Mouse (Mus musculus): ENCODE data around the gene Cnot9. TPM values are rescaled to one million over a fixed set of nuclear protein-coding genes. Genes with fewer than 3 reads are reported as not detected.

Cnot9 gene
- total RNA-seq, 1 experiment, result 57.1 TPM

DNA sequence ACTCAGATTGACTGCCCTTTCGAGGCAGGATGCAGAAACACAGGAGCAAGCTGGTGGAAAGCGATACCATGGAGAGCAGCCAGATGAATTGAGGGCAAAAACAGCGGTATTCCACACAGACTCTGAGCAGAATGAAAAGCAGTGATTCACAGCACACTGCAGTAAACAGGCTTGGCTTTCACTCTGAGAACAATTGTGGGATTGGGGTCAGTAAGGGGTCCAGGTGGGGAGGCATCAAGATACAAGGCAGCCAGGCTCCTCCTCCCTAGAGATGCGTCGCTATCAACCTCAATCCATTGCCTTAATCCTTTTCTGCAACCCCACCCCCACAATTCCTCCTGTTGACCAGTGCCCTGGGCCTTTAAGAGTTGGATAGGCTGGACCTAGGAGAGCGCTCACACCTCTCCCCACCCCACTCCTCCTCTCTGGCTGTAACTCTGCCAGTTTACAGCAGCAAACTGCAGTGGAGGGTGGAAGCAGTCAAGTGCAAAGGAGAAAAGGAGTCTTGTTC is 36.6 kb downstream of the Cnot9 start, which contains the start of gene Plcd4:
Gene Plcd4 (plus strand): TSS at position 438 of the 511 bp plus-strand sequence.
- Histone ChIP-seq H3K4me3 (ENCODE audit: insufficient read depth in 1 of 2, low read depth in 1 of 2, low read length in 2 of 2, poor library complexity in 1 of 2, severe bottlenecking in 1 of 2) (no peak within 1 kb of the TSS), H3K9ac (ENCODE audit: insufficient read depth, low read depth, low read length, poor library complexity, severe bottlenecking) (no peak within 1 kb of the TSS), H3K27ac (ENCODE audit: insufficient read depth, low read depth, low read length, poor library complexity, severe bottlenecking) (no peak within 1 kb of the TSS), H3K36me3 (ENCODE audit: control insufficient read depth, insufficient read depth, low read length, poor library complexity, severe bottlenecking) (no peaks in the 10 kb centered on the region), H3K9me3 (ENCODE audit: control insufficient read depth, insufficient read depth, low read depth, low read length) (no peaks in the 10 kb centered on the region), H3K4me1 (ENCODE audit: control insufficient read depth in 2 of 2, insufficient read depth in 2 of 2, low read length in 2 of 2, poor library complexity in 1 of 2) (peaks cover 0 to 4% of the 10 kb centered on the region in 2 experiments; a peak in 1 of 4 replicates)
- in situ Hi-C loops (cut with MboI; ENCODE audit: low sequenced_read_pairs in 2 of 2, unreplicated experiment in 2 of 2), result no loop called here
- no peak for TF ChIP-seq CHD2 (IDR thresholded peaks at IDR 0.05; ENCODE audit: low read depth, low read length)
- TF ChIP-seq HCFC1 (IDR thresholded peaks at IDR 0.05; ENCODE audit: borderline replicate concordance, insufficient read depth, low read length), result no peak
- no peak for TF ChIP-seq MAFK (IDR thresholded peaks at IDR 0.05; ENCODE audit: insufficient read depth, low read depth, low read length)
- TF ChIP-seq ZC3H11A (IDR thresholded peaks at IDR 0.05; ENCODE audit: borderline replicate concordance, low read depth, low read length), result no peak
- TF ChIP-seq ZNF384 (IDR thresholded peaks at IDR 0.05; ENCODE audit: low read depth, low read length), result no peak
- no peak for DNase-seq (ENCODE audit: low read depth, low spot score)

DNA sequence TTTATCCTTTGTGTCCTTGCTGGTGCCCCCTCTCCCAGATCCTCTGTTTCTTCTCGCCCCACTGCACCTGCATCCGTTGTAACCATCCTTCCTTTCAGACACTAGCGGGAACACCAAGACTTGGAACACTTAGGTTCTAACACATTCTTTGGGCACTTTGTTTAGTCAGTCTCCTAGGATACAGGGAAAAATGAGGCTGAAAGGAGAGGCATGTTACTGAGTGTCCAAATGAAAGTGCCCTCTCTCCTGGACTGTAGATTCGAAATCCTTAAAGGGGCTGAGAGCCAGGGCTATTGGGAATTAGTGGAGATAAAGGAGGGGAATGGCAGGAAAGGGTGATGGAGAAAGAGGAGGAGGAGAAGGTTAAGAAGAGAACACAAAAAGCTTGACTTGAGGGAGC is 38.3 kb downstream of the Cnot9 start, which contains the start of gene Usp37:
Gene Usp37 (minus strand): TSS at position 101 of the 400 bp plus-strand sequence.
- in situ Hi-C loops (cut with MboI; ENCODE audit: low sequenced_read_pairs in 2 of 2, unreplicated experiment in 2 of 2), result no loop called here
- no peak within 1 kb of the TSS for H3K4me3 ChIP-seq (ENCODE audit: insufficient read depth in 1 of 2, low read depth in 1 of 2, low read length in 2 of 2, poor library complexity in 1 of 2, severe bottlenecking in 1 of 2)

DNA sequence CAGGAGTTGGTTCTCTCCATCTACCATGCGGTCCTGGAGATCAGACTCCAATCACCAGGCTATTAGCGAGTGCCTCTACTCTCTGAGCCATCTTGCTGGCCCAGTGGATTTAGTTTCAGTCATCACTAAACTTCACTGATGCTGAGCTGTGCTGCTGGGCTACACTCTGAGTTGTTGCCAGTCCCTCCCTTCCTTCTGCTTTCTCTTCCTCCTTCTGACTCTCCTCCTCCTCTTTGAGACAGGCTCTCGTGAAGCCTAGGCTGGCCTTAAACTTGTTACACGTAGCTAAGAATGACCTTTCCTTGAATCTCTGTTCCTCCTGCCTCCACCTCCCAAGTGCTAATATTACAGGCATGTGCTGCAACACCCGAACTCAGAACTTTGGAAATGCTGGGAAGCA is 53.2 kb downstream of the Cnot9 start:
- Histone ChIP-seq H3K4me1 (ENCODE audit: control insufficient read depth in 2 of 2, insufficient read depth in 2 of 2, low read length in 2 of 2, poor library complexity in 1 of 2) (no peaks in the 10 kb centered on the region), H3K4me3 (ENCODE audit: insufficient read depth in 1 of 2, low read depth in 1 of 2, low read length in 2 of 2, poor library complexity in 1 of 2, severe bottlenecking in 1 of 2) (no peak overlapping the region), H3K9me3 (ENCODE audit: control insufficient read depth, insufficient read depth, low read depth, low read length) (no peaks in the 10 kb centered on the region), H3K9ac (ENCODE audit: insufficient read depth, low read depth, low read length, poor library complexity, severe bottlenecking) (no peak overlapping the region), H3K27ac (ENCODE audit: insufficient read depth, low read depth, low read length, poor library complexity, severe bottlenecking) (no peak overlapping the region), H3K36me3 (ENCODE audit: control insufficient read depth, insufficient read depth, low read length, poor library complexity, severe bottlenecking) (no peaks in the 10 kb centered on the region; the same call in 1 of the 2 replicates)
- in situ Hi-C loops (cut with MboI; ENCODE audit: low sequenced_read_pairs in 2 of 2, unreplicated experiment in 2 of 2), result no loop called here
- no peak for TF ChIP-seq ZNF384 (IDR thresholded peaks at IDR 0.05; ENCODE audit: low read depth, low read length)
- TF ChIP-seq CHD2 (IDR thresholded peaks at IDR 0.05; ENCODE audit: low read depth, low read length), result no peak
- TF ChIP-seq ZC3H11A (IDR thresholded peaks at IDR 0.05; ENCODE audit: borderline replicate concordance, low read depth, low read length), result no peak
- no peak for TF ChIP-seq MAFK (IDR thresholded peaks at IDR 0.05; ENCODE audit: insufficient read depth, low read depth, low read length)
- TF ChIP-seq HCFC1 (IDR thresholded peaks at IDR 0.05; ENCODE audit: borderline replicate concordance, insufficient read depth, low read length), result no peak
- no peak for DNase-seq (ENCODE audit: low read depth, low spot score)

More for the DNA sequence above, 38.3 kb downstream of the Cnot9 start, which contains the start of gene Usp37:
- Histone ChIP-seq H3K9me3 (ENCODE audit: control insufficient read depth, insufficient read depth, low read depth, low read length) (no peaks in the 10 kb centered on the region), H3K36me3 (ENCODE audit: control insufficient read depth, insufficient read depth, low read length, poor library complexity, severe bottlenecking) (no peaks in the 10 kb centered on the region), H3K9ac (ENCODE audit: insufficient read depth, low read depth, low read length, poor library complexity, severe bottlenecking) (no peak within 1 kb of the TSS), H3K4me1 (ENCODE audit: control insufficient read depth in 2 of 2, insufficient read depth in 2 of 2, low read length in 2 of 2, poor library complexity in 1 of 2) (peaks cover 0 to 4% of the 10 kb centered on the region in 2 experiments; a peak in 1 of 4 replicates), H3K27ac (ENCODE audit: insufficient read depth, low read depth, low read length, poor library complexity, severe bottlenecking) (no peak within 1 kb of the TSS)
- no peak for DNase-seq (ENCODE audit: low read depth, low spot score)
- TF ChIP-seq CHD2 (IDR thresholded peaks at IDR 0.05; ENCODE audit: low read depth, low read length) (no peak), ZC3H11A (IDR thresholded peaks at IDR 0.05; ENCODE audit: borderline replicate concordance, low read depth, low read length) (no peak), ZNF384 (IDR thresholded peaks at IDR 0.05; ENCODE audit: low read depth, low read length) (no peak), MAFK (IDR thresholded peaks at IDR 0.05; ENCODE audit: insufficient read depth, low read depth, low read length) (no peak), HCFC1 (IDR thresholded peaks at IDR 0.05; ENCODE audit: borderline replicate concordance, insufficient read depth, low read length) (no peak)

DNA sequence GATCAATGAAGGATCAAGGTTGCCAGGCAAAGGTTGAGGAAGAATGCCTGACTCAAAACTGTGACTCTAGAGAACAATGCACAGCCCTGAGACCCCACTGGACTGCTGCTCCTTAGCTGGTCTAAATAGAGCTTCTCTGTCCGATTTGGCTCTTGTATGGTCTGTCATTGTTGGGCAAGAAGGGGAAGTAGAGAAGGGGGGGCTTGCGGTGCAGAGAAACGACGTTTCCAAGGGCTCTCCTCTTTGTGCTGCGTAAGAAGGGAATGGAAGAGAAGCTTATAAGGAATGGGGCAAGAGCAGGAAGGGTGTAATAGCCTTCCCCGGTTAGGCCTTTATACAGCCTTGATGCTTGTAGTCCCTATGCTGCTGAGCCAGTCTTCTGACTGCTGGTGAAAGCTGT is 60.0 kb downstream of the Cnot9 start:
- TF ChIP-seq CHD2 (IDR thresholded peaks at IDR 0.05; ENCODE audit: low read depth, low read length) (no peak), MAFK (IDR thresholded peaks at IDR 0.05; ENCODE audit: insufficient read depth, low read depth, low read length) (no peak), ZC3H11A (IDR thresholded peaks at IDR 0.05; ENCODE audit: borderline replicate concordance, low read depth, low read length) (no peak), HCFC1 (IDR thresholded peaks at IDR 0.05; ENCODE audit: borderline replicate concordance, insufficient read depth, low read length) (no peak), ZNF384 (IDR thresholded peaks at IDR 0.05; ENCODE audit: low read depth, low read length) (no peak)
- peaks cover 32% of the 10 kb centered on the region for H3K36me3 ChIP-seq (ENCODE audit: control insufficient read depth, insufficient read depth, low read length, poor library complexity, severe bottlenecking)
- no peak overlapping the region for H3K27ac ChIP-seq (ENCODE audit: insufficient read depth, low read depth, low read length, poor library complexity, severe bottlenecking)
- no peak overlapping the region for H3K9ac ChIP-seq (ENCODE audit: insufficient read depth, low read depth, low read length, poor library complexity, severe bottlenecking)
- no peak overlapping the region for H3K4me3 ChIP-seq (ENCODE audit: insufficient read depth in 1 of 2, low read depth in 1 of 2, low read length in 2 of 2, poor library complexity in 1 of 2, severe bottlenecking in 1 of 2)
- in situ Hi-C loops (cut with MboI; ENCODE audit: low sequenced_read_pairs in 2 of 2, unreplicated experiment in 2 of 2), result no loop called here
- no peak for DNase-seq (ENCODE audit: low read depth, low spot score)
- peaks cover 0 to 4% of the 10 kb centered on the region in 2 experiments; a peak in 1 of 4 replicates for H3K4me1 ChIP-seq (ENCODE audit: control insufficient read depth in 2 of 2, insufficient read depth in 2 of 2, low read length in 2 of 2, poor library complexity in 1 of 2)
- H3K9me3 ChIP-seq (ENCODE audit: control insufficient read depth, insufficient read depth, low read depth, low read length), result no peaks in the 10 kb centered on the region

Measured in ES-E14 (cell line).